Mouse (Mus musculus): Measurements from ENCODE around the gene Dnmt3b.
"Not testable (repeated sequence)": the region's sequence is repeated elsewhere in the genome, so short reads cannot be mapped to it uniquely, and the experiment has no call there.

Gene Dnmt3b

GRCm38 (mm10) chr2:153713227-153713626 is 64.0 kb downstream of the Dnmt3b start:
- DNase-seq (ENCODE audit: low read depth), result no peak

- not testable (repeated sequence) for DNase-seq (ENCODE audit: low read depth)
Observed at GRCm38 (mm10) chr2:153717861-153718260, 68.6 kb downstream of the Dnmt3b start.

- DNase-seq (ENCODE audit: low read depth), result no peak
Observed at GRCm38 (mm10) chr2:153723098-153723497, 73.8 kb downstream of the Dnmt3b start.

GRCm38 (mm10) chr2:153724424-153724823 is 75.2 kb downstream of the Dnmt3b start:
- DNase-seq (ENCODE audit: low read depth), result no peak

- DNase-seq (ENCODE audit: low read depth), result no peak
Observed at GRCm38 (mm10) chr2:153724871-153725270, 75.6 kb downstream of the Dnmt3b start.

GRCm38 (mm10) chr2:153725291-153725690 is 76.0 kb downstream of the Dnmt3b start:
- no peak for DNase-seq (ENCODE audit: low read depth)

GRCm38 (mm10) chr2:153734033-153734432 is 84.8 kb downstream of the Dnmt3b start:
- no peak for DNase-seq (ENCODE audit: low read depth)

Measured in c-Kit-positive CD71-negative TER-119-negative erythroid progenitor cells, embryonic 14.5 days (primary cell).